Mouse (Mus musculus) CH12.LX (cell line): ENCODE measurements around the gene Kcnj6. TPM values are rescaled to one million over a fixed set of nuclear protein-coding genes. Genes with fewer than 3 reads are reported as not detected.

ENCODE experiments used
- DNase-seq: peaks from one replicate; pipeline ENCODE4 v3.0.0-alpha.2; 2013; ENCODE audit errors: extremely low read depth
- H3K27ac ChIP-seq: 2 replicates; pipeline ENCODE4 v1.5.1; 2012; ENCODE audit warnings: low read depth, mild to moderate bottlenecking, control low read depth, moderate library complexity; ENCODE audit not compliant: insufficient read depth
- H3K27me3 ChIP-seq: replicated peaks from 2 replicates; pipeline ENCODE3; 2012; ENCODE audit warnings: inconsistent platforms
- H3K36me3 ChIP-seq, 2 experiments: replicated peaks in 1 of 2; 2 replicates each; pipeline versions ENCODE3 to v1.6.1; 2012; ENCODE audit warnings: inconsistent platforms in 1 of 2, low read length in 1 of 2, mild to moderate bottlenecking in 1 of 2, mixed read lengths in 1 of 2, moderate library complexity in 1 of 2; ENCODE audit not compliant: control insufficient read depth in 1 of 2, insufficient read depth in 1 of 2
- H3K4me1 ChIP-seq, 2 experiments: 2 replicates each; pipeline ENCODE4 v1.6.1; 2012; ENCODE audit warnings: inconsistent platforms in 1 of 2, moderate library complexity in 1 of 2; ENCODE audit not compliant: insufficient read depth in 2 of 2, control insufficient read depth in 1 of 2
- H3K4me2 ChIP-seq: 2 replicates; pipeline ENCODE4 v1.6.1; 2012; ENCODE audit warnings: low read depth, mild to moderate bottlenecking, control low read depth; ENCODE audit not compliant: poor library complexity, insufficient read depth, severe bottlenecking
- H3K4me3 ChIP-seq, 3 experiments: fragments of 150-350 bp in 1 of 3; sonication (generic) in 1 of 3; replicated peaks in 1 of 3; 2 replicates each; pipeline versions ENCODE3 to v1.5.1; 2011 to 2012; ENCODE audit warnings: low read depth in 2 of 3, low read length in 2 of 3, mild to moderate bottlenecking in 2 of 3, moderate library complexity in 2 of 3, control low read depth in 1 of 3, improper control_type of control experiment in 1 of 3, inconsistent platforms in 1 of 3, mixed read lengths in 1 of 3; ENCODE audit not compliant: poor library complexity in 1 of 3
- H3K79me2 ChIP-seq: replicated peaks from 2 replicates; pipeline ENCODE4 v1.6.1; 2012; ENCODE audit warnings: mild to moderate bottlenecking, moderate library complexity; ENCODE audit not compliant: control insufficient read depth, poor library complexity, insufficient read depth, severe bottlenecking; ENCODE audit errors: extremely low read depth
- H3K9ac ChIP-seq: 2 replicates; pipeline ENCODE4 v1.6.1; 2012; ENCODE audit warnings: low read depth, mild to moderate bottlenecking, control low read depth, moderate library complexity; ENCODE audit not compliant: insufficient read depth
- H3K9me3 ChIP-seq: replicated peaks from 2 replicates; pipeline ENCODE3; 2012; ENCODE audit warnings: low read length, inconsistent platforms, mixed read lengths
- BHLHE40 ChIP-seq: IDR thresholded peaks from 2 replicates; pipeline ENCODE4 v1.6.1; 2011; ENCODE audit warnings: mild to moderate bottlenecking, low read depth, low read length, improper control_type of control experiment
- CHD1 ChIP-seq: IDR thresholded peaks from 2 replicates; pipeline ENCODE4 v1.6.1; 2012; ENCODE audit warnings: low read depth, low read length, improper control_type of control experiment, inconsistent platforms
- E2F4 ChIP-seq: IDR thresholded peaks from 2 replicates; pipeline ENCODE4 v1.6.1; 2011; ENCODE audit warnings: low read depth, low read length, improper control_type of control experiment; ENCODE audit not compliant: insufficient replicate concordance
- ELF1 ChIP-seq: IDR thresholded peaks from 2 replicates; pipeline ENCODE4 v1.6.1; 2014; ENCODE audit warnings: low read depth, mild to moderate bottlenecking, inconsistent platforms, low read length, improper control_type of control experiment
- EP300 ChIP-seq: IDR thresholded peaks from 2 replicates; pipeline ENCODE4 v1.6.1; 2011; ENCODE audit warnings: low read length, improper control_type of control experiment
- ETS1 ChIP-seq: conservative IDR thresholded peaks from 2 replicates; pipeline ENCODE4 v1.6.1; 2012; ENCODE audit warnings: low read depth, mild to moderate bottlenecking, inconsistent platforms, low read length, improper control_type of control experiment, moderate library complexity
- HCFC1 ChIP-seq: IDR thresholded peaks from 2 replicates; pipeline ENCODE4 v1.6.1; 2012; ENCODE audit warnings: low read depth, mild to moderate bottlenecking, inconsistent platforms, low read length, improper control_type of control experiment
- IRF4 ChIP-seq: IDR thresholded peaks from 2 replicates; pipeline ENCODE4 v1.6.1; 2014; ENCODE audit warnings: low read depth, mild to moderate bottlenecking, inconsistent platforms, low read length, improper control_type of control experiment
- KAT2A ChIP-seq: IDR thresholded peaks from 2 replicates; pipeline ENCODE4 v1.6.1; 2012; ENCODE audit warnings: low read length, improper control_type of control experiment, inconsistent platforms; ENCODE audit not compliant: insufficient replicate concordance
- MAX ChIP-seq: IDR thresholded peaks from 2 replicates; pipeline ENCODE4 v1.6.1; 2011; ENCODE audit warnings: low read length, improper control_type of control experiment
- MAZ ChIP-seq: IDR thresholded peaks from 2 replicates; pipeline ENCODE4 v1.6.1; 2012; ENCODE audit warnings: low read depth, mild to moderate bottlenecking, inconsistent platforms, low read length, improper control_type of control experiment, moderate library complexity
- MXI1 ChIP-seq: IDR thresholded peaks from 2 replicates; pipeline ENCODE4 v1.6.1; 2011; ENCODE audit warnings: mild to moderate bottlenecking, low read depth, low read length, improper control_type of control experiment
- MYC ChIP-seq: IDR thresholded peaks from 2 replicates; pipeline ENCODE4 v1.6.1; 2011; ENCODE audit warnings: low read depth, mild to moderate bottlenecking, improper control_type of control experiment, low read length
- NELFE ChIP-seq: IDR thresholded peaks from 2 replicates; pipeline ENCODE4 v1.6.1; 2011; ENCODE audit warnings: low read depth, low read length, improper control_type of control experiment
- NRF1 ChIP-seq: IDR thresholded peaks from 2 replicates; pipeline ENCODE4 v1.6.1; 2014; ENCODE audit warnings: low read depth, mild to moderate bottlenecking, inconsistent platforms, low read length, improper control_type of control experiment, moderate library complexity
- PAX5 ChIP-seq: IDR thresholded peaks from 2 replicates; pipeline ENCODE4 v1.6.1; 2012; ENCODE audit warnings: low read length, inconsistent platforms, mixed read lengths
- POLR2AphosphoS2 ChIP-seq: IDR thresholded peaks from 2 replicates; pipeline ENCODE4 v1.6.1; 2011; ENCODE audit warnings: low read depth, low read length, improper control_type of control experiment
- RCOR1 ChIP-seq: conservative IDR thresholded peaks from 2 replicates; pipeline ENCODE4 v1.6.1; 2012; ENCODE audit warnings: low read depth, mild to moderate bottlenecking, inconsistent platforms, low read length, improper control_type of control experiment
- SIN3A ChIP-seq: IDR thresholded peaks from 2 replicates; pipeline ENCODE4 v1.6.1; 2012; ENCODE audit warnings: low read length, improper control_type of control experiment, inconsistent platforms
- SMC3 ChIP-seq: IDR thresholded peaks from 2 replicates; pipeline ENCODE4 v1.6.1; 2011; ENCODE audit warnings: low read depth, low read length, improper control_type of control experiment
- TCF12 ChIP-seq: IDR thresholded peaks from 2 replicates; pipeline ENCODE4 v1.6.1; 2014; ENCODE audit warnings: low read depth, mild to moderate bottlenecking, inconsistent platforms, low read length, improper control_type of control experiment
- USF1 ChIP-seq: IDR thresholded peaks from 2 replicates; pipeline ENCODE4 v1.6.1; 2014; ENCODE audit warnings: low read depth, mild to moderate bottlenecking, inconsistent platforms, low read length, improper control_type of control experiment
- ZC3H11A ChIP-seq: IDR thresholded peaks from 2 replicates; pipeline ENCODE4 v1.6.1; 2012; ENCODE audit warnings: low read depth, mild to moderate bottlenecking, inconsistent platforms, low read length, improper control_type of control experiment
- ZKSCAN1 ChIP-seq: IDR thresholded peaks from 2 replicates; pipeline ENCODE4 v1.6.1; 2012; ENCODE audit warnings: low read depth, inconsistent platforms, low read length, improper control_type of control experiment, borderline replicate concordance
- ZMIZ1 ChIP-seq: IDR thresholded peaks from 2 replicates; pipeline ENCODE4 v1.6.1; 2012; ENCODE audit warnings: low read depth, mild to moderate bottlenecking, inconsistent platforms, low read length, improper control_type of control experiment
- ZNF384 ChIP-seq: IDR thresholded peaks from 2 replicates; pipeline ENCODE4 v1.6.1; 2012; ENCODE audit warnings: low read depth, low read length, improper control_type of control experiment, inconsistent platforms
- dilution Hi-C: fragments of 300-500 bp; cut with MboI; formaldehyde crosslinking; loops from 2 replicates; pipeline ENCODE4 v1.14.3; 2020; ENCODE audit warnings: low sequenced_read_pairs; ENCODE audit not compliant: extremely low pct_unique_long_range_greater_than_20kb, extremely low pct_ligation_motif_present
- in situ Hi-C: fragments of 300-500 bp; cut with MboI; formaldehyde crosslinking; loops from 3 replicates; pipeline ENCODE4 v1.14.3; 2019; ENCODE audit warnings: low sequenced_read_pairs, low pct_ligation_motif_present, low pct_unique_long_range_greater_than_20kb, mixed read lengths
- polyA plus RNA-seq: library from polyadenylated mRNA; unstranded; fragments of >175 nt; gene quantifications from 2 replicates; pipeline ENCODE4 v1.2.1, GENCODE M21; 2012; ENCODE audit warnings: low read depth; ENCODE audit not compliant: insufficient read length
- total RNA-seq, 2 experiments: library from RNA; depleted of rRNA; stranded (reverse); fragments of 300-350 nt in 1 of 2; fragments of >200 nt in 1 of 2; gene quantifications; 2 replicates each; pipeline ENCODE4 v1.2.3; 2012 to 2014

Gene Kcnj6
- total and polyA plus RNA-seq, 3 experiments = not detected

GRCm38 (mm10) chr16:94721549-94722006 lies 275.9 kb downstream of the Kcnj6 start:
- no peak overlapping the region for H3K27ac ChIP-seq
- H3K27me3 ChIP-seq = no peaks in the 10 kb centered on the region
- dilution Hi-C loops (no loop called here), in situ Hi-C loops (no loop called here)
- no peaks in the 10 kb centered on the region for H3K79me2 ChIP-seq
- H3K9me3 ChIP-seq = peaks cover 24% of the 10 kb centered on the region
- peaks cover 7 to 20% of the 10 kb centered on the region in 2 experiments for H3K4me1 ChIP-seq
- no peaks in the 10 kb centered on the region for H3K36me3 ChIP-seq
- TF ChIP-seq ZNF384 (no peak), BHLHE40 (peak; percentile 45; the same call in 1 of the 2 replicates)
- no peak overlapping the region for H3K9ac ChIP-seq
- DNase-seq = no peak
- no peak overlapping the region for H3K4me2 ChIP-seq
- no peak overlapping the region for H3K4me3 ChIP-seq

- DNase-seq = peak; percentile 49
- peaks cover 30% of the 10 kb centered on the region for H3K9me3 ChIP-seq
- no peak overlapping the region for H3K9ac ChIP-seq
- no peaks in the 10 kb centered on the region for H3K79me2 ChIP-seq
- in situ Hi-C loops = no loop called here
- no peak overlapping the region for H3K4me3 ChIP-seq
- dilution Hi-C loops = no loop called here
- H3K27me3 ChIP-seq = no peaks in the 10 kb centered on the region
- peaks cover 7 to 20% of the 10 kb centered on the region in 2 experiments for H3K4me1 ChIP-seq
- no peak overlapping the region for H3K4me2 ChIP-seq
- H3K27ac ChIP-seq = no peak overlapping the region
- H3K36me3 ChIP-seq = no peaks in the 10 kb centered on the region
- TF ChIP-seq PAX5 (no peak), EP300 (peak; percentile 57), USF1 (no peak), IRF4 (0 out of 2 replicates have a peak, but pooled peaks have one; percentile 19), MAX (0 out of 2 replicates have a peak, but pooled peaks have one; percentile 15), ZMIZ1 (no peak), E2F4 (no peak), ETS1 (peak; percentile 61), ZC3H11A (no peak), NELFE (no peak), TCF12 (peak; percentile 51; the same call in 1 of the 2 replicates), MYC (no peak), KAT2A (no peak), MXI1 (0 out of 2 replicates have a peak, but pooled peaks have one; percentile 34), NRF1 (0 out of 2 replicates have a peak, but pooled peaks have one; percentile 4), HCFC1 (no peak), SMC3 (no peak), MAZ (no peak), POLR2AphosphoS2 (no peak), CHD1 (no peak), ELF1 (no peak), ZKSCAN1 (no peak), ZNF384 (peak; percentile 80), BHLHE40 (peak; percentile 43; the same call in 1 of the 2 replicates), RCOR1 (no peak), SIN3A (peak; percentile 27; the same call in 1 of the 2 replicates)
These were observed 276.9 kb downstream of the Kcnj6 start for GRCm38 (mm10) chr16:94720476-94721153.
